Mouse (Mus musculus): ENCODE measurements around the gene Vmn1r171. TPM values are rescaled to one million over a fixed set of nuclear protein-coding genes. Genes with fewer than 3 reads are reported as not detected.
"Not testable (repeated sequence)": the region's sequence is repeated elsewhere in the genome, so short reads cannot be mapped to it uniquely, and the experiment has no call there.

The Vmn1r171 gene
- 0.39 TPM in 1 of 3 replicates, not detected in the others for total RNA-seq (2017)

DNA sequence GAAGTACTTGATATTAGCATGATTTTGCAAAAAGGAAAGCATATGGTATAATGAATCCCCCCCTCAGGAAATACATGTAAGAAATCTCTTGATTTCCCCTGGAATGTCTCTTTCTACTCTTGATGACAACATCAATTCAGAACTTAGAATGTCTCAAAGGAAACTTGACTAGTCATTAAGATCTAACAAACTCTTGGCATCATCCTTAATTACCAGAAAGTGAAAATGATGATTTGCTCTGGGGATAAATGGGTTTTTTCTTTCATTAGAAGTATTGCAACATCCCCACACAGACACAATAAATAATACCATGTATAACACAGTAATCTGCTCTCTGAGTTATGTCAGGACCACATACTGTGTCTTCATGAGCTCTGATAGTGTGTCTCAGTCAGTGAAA is at the start of gene Vmn1r171:
TSS of gene Vmn1r171 (plus strand) at position 301 of the 400 bp plus-strand sequence.
- no peak for ATAC-seq (replicated peaks; ENCODE audit: insufficient number of reproducible peaks, low FRiP score, low TSS enrichment, poor library complexity, severe bottlenecking)

DNA sequence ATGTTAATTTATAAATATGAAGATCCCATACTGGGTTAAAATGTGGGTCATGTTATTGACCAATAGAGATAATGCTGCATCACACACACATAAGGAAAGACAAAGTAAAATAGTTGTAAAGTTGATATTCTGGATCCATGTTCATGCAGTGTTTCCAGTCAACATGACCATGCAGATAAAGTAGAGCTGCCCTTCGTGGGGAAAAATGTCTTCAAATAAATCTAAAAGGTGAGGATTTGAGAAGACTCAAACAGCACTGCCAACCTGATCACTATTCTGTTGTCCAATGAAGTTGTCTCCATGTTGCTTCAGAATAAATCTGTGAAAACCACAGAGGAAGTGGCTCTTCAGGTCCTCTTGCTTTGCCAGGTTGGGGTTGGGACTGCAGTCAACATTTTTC is 24.6 kb upstream of the Vmn1r171 start, which contains the start of gene Vmn1r170:
TSS of gene Vmn1r170 (plus strand) at position 301 of the 400 bp plus-strand sequence.
- not testable (repeated sequence) for ATAC-seq (replicated peaks; ENCODE audit: insufficient number of reproducible peaks, low FRiP score, low TSS enrichment, poor library complexity, severe bottlenecking)

DNA sequence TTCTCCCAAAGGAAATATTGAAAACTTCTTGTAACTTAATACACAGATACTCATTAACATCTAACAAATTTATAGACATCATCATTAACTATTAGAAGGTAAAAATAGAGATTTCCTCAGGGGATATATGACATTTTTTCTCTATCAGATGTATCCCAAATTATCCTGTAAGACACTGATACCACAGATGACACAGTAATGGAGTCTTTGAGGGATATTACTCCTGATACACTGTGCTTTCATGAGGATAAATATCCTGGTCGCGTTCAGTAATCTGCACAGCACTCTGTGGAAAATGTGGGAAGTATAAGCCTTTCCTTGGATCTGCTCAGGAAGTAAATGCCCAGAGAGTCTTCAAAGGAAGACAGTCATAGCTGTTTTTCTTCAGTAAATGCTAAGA is 27.5 kb downstream of the Vmn1r171 start, which contains the start of gene Vmn1r172:
TSS of gene Vmn1r172 (plus strand) at position 301 of the 400 bp plus-strand sequence.
- ATAC-seq (replicated peaks; ENCODE audit: insufficient number of reproducible peaks, low FRiP score, low TSS enrichment, poor library complexity, severe bottlenecking) = no peak

Other genes with a start within 250 kb of the Vmn1r171 start
- not detected in 3 replicates for gene Nlrp5, start 244.8 kb upstream of the Vmn1r171 start, total RNA-seq (2017)
- 0.32 TPM in 1 of 3 replicates, not detected in the others for gene Vmn1r167, start 123.5 kb upstream of the Vmn1r171 start, total RNA-seq (2017)
- not detected in 3 replicates for gene Vmn1r168, start 91.0 kb upstream of the Vmn1r171 start, total RNA-seq (2017)
- not detected in 3 replicates for gene Vmn1r169, start 55.2 kb upstream of the Vmn1r171 start, total RNA-seq (2017)
- gene Vmn1r170, start 24.5 kb upstream of the Vmn1r171 start, total RNA-seq (2017) = not detected in 3 replicates
- gene Vmn1r172, start 27.6 kb downstream of the Vmn1r171 start, total RNA-seq (2017) = not detected in 3 replicates
- not detected in 3 replicates for gene Vmn1r173, start 70.0 kb downstream of the Vmn1r171 start, total RNA-seq (2017)
- not detected in 3 replicates for gene Vmn1r174, start 121.5 kb downstream of the Vmn1r171 start, total RNA-seq (2017)
- not detected in 3 replicates for gene Vmn1r175, start 179.9 kb downstream of the Vmn1r171 start, total RNA-seq (2017)
- not detected in 3 replicates for gene Vmn1r176, start 206.7 kb downstream of the Vmn1r171 start, total RNA-seq (2017)
- gene Vmn1r177, start 235.7 kb downstream of the Vmn1r171 start, total RNA-seq (2017) = not detected in 3 replicates